In genomic region chr11:3895933-3896332, GRCm38 (mm10) we compare ENCODE assay signal across 15 mouse cellular contexts. TPM values are rescaled to one million over a fixed set of nuclear protein-coding genes. Genes with fewer than 3 reads are reported as not detected.
A peak's percentile ranks its signal among the peaks of the same experiment; 100 is the strongest.
DNase-seq lines count a peak whose midpoint lies in the region; ATAC-seq and TF ChIP-seq lines count a peak whose summit lies in the region.
"Had no signal": no experiment of that assay in that cellular context is flagged by ENCODE, and none has a peak within 500 bp of the region (broad histone marks: within the 10 kb centered on the region; RNA-seq: fewer than 3 reads in every experiment).

No protein-coding gene starts in this region.

- no peak overlapping the region for H3K9ac ChIP-seq in heart, embryonic 16.5 days (ENCODE audit: low read length)
- no peak overlapping the region for H3K9ac ChIP-seq in kidney, postnatal 0 days (ENCODE audit: low read depth, low read length)

- H3K27ac ChIP-seq in heart, embryonic 16.5 days (ENCODE audit: low read length) = no peak overlapping the region
- H3K27ac ChIP-seq in kidney, postnatal 0 days = peak overlapping the region; percentile 52; the same call in 1 of the 2 replicates
- H3K27ac ChIP-seq in testis, adult 2 months (ENCODE audit: control insufficient read depth, insufficient read depth, low read depth, low read length) = no peak overlapping the region
- H3K27ac ChIP-seq: liver, embryonic 15.5 days had no signal

- H3K4me2 ChIP-seq in heart, embryonic 16.5 days (ENCODE audit: low read depth, low read length) = peak overlapping the region; percentile 16; the same call in 1 of the 2 replicates
- H3K4me2 ChIP-seq in kidney, postnatal 0 days (ENCODE audit: low read length) = no peak overlapping the region

- intact Hi-C loops in heart, postnatal 36 days (cut with DNase I) = loop anchor here (2.0 kb wide), 1 partner anchor 15 kb away; no protein-coding TSS in a partner anchor

- TF ChIP-seq CTCF in kidney, postnatal 0 days (IDR thresholded peaks at IDR 0.05; ENCODE audit: low read depth) = no peak
- TF ChIP-seq CTCF in testis, adult 2 months (IDR thresholded peaks at IDR 0.05; ENCODE audit: control insufficient read depth, insufficient read depth, insufficient replicate concordance, low read depth, low read length) = no peak

- TF ChIP-seq POLR2A in testis, adult 2 months (IDR thresholded peaks at IDR 0.05; ENCODE audit: control insufficient read depth, low read depth, low read length) = no peak

- peaks cover 5% of the 10 kb centered on the region for H3K4me1 ChIP-seq in heart, embryonic 16.5 days (ENCODE audit: control insufficient read depth, insufficient read depth, low read length)
- no peaks in the 10 kb centered on the region for H3K4me1 ChIP-seq in kidney, postnatal 0 days (replicated peaks; ENCODE audit: insufficient read depth, low read length)
- no peaks in the 10 kb centered on the region; the same call in 1 of the 2 replicates for H3K4me1 ChIP-seq in testis, adult 2 months (ENCODE audit: control insufficient read depth, insufficient read depth, low read length)

- ATAC-seq in heart, embryonic 16.5 days (replicated peaks; ENCODE audit: extremely low read depth, insufficient read depth, low FRiP score) = no peak
- no peak for ATAC-seq in kidney, postnatal 0 days (replicated peaks; ENCODE audit: low FRiP score, low read depth)
- ATAC-seq: CD4-positive, CD25-positive, alpha-beta regulatory T cell, adult 4 months had no signal

- H3K9me3 ChIP-seq in heart, embryonic 16.5 days (replicated peaks; ENCODE audit: control insufficient read depth, low read length) = no peaks in the 10 kb centered on the region
- no peaks in the 10 kb centered on the region for H3K9me3 ChIP-seq in kidney, postnatal 0 days (replicated peaks; ENCODE audit: low read length)
- H3K9me3 ChIP-seq: liver, embryonic 15.5 days had no signal

- no peak overlapping the region for H3K4me3 ChIP-seq in heart, embryonic 16.5 days (ENCODE audit: low read length)
- no peak overlapping the region for H3K4me3 ChIP-seq in kidney, postnatal 0 days (replicated peaks; ENCODE audit: low read depth, low read length)
- peak overlapping the region; percentile 41; the same call in 1 of the 2 replicates for H3K4me3 ChIP-seq in testis, adult 2 months (ENCODE audit: control insufficient read depth, low read depth, low read length)

- peaks cover 6% of the 10 kb centered on the region; the same call in 1 of the 2 replicates for H3K36me3 ChIP-seq in heart, embryonic 16.5 days (ENCODE audit: control insufficient read depth, insufficient read depth)
- 0 out of 2 replicates have a peak, but pooled peaks cover 5% of the 10 kb centered on the region for H3K36me3 ChIP-seq in kidney, postnatal 0 days (ENCODE audit: insufficient read depth, low read length)
- H3K36me3 ChIP-seq in testis, adult 2 months (ENCODE audit: control insufficient read depth, insufficient read depth, low read length) = no peaks in the 10 kb centered on the region; the same call in 1 of the 2 replicates
- H3K36me3 ChIP-seq: liver, embryonic 15.5 days had no signal

- DNase-seq in embryo, embryonic 10.5 days (ENCODE audit: low spot score) = peak; percentile 6
- no peak for DNase-seq in embryo, embryonic 10 days (ENCODE audit: low spot score)
- DNase-seq in heart, postnatal 36 days = no peak
- no peak for DNase-seq in kidney, postnatal 0 days (ENCODE audit: low spot score)
- DNase-seq in kidney, postnatal 14 days = no peak
- DNase-seq in testis, postnatal 10 days (ENCODE audit: low spot score) = no peak
- DNase-seq: adrenal gland, adult 2 months; cerebellum, postnatal 10 days; gastrocnemius, postnatal 10 days had no signal

- no peaks in the 10 kb centered on the region for H3K27me3 ChIP-seq in heart, embryonic 16.5 days (ENCODE audit: control insufficient read depth, insufficient read depth, low read length)
- H3K27me3 ChIP-seq in kidney, postnatal 0 days (ENCODE audit: insufficient read depth, low read length) = no peaks in the 10 kb centered on the region
- no peaks in the 10 kb centered on the region for H3K27me3 ChIP-seq in testis, adult 2 months (ENCODE audit: control insufficient read depth, insufficient read depth, low read length)
- H3K27me3 ChIP-seq: liver, embryonic 15.5 days had no signal

- WGBS in heart, embryonic 16.5 days = 86% methylated on average over 1 of the region's 1 CpGs
- WGBS in kidney, postnatal 0 days = 82% methylated on average over 1 of the region's 1 CpGs

RNA-seq across cellular contexts. Expression of gene Dusp18, which starts 0.9 kb away (rescaled TPM):
- polyA plus RNA-seq in heart, embryonic 16.5 days (2015; fragmentation: Nextera tagmentation; extraction: Ambion mirVana) = 13.0 and 13.1 TPM in 2 replicates
- 10 to 100 TPM; 28.3 to 48.8 TPM for total RNA-seq in heart, postnatal 36 days (2021)
- 10.1 and 10.7 TPM in 2 replicates for polyA plus RNA-seq in kidney, postnatal 0 days (2015; fragmentation: Nextera tagmentation; extraction: Ambion mirVana)
- polyA plus RNA-seq in testis, adult 2 months (2012; rRNA removed) = 28.1 and 30.4 TPM in 2 replicates

RNA-seq across cellular contexts. Expression of gene 4921536K21Rik, which starts 1.0 kb away (rescaled TPM):
- 0.17 and 0.22 TPM in 2 replicates for polyA plus RNA-seq in heart, embryonic 16.5 days (2015; fragmentation: Nextera tagmentation; extraction: Ambion mirVana)
- under 1 TPM; 0.54 to 0.92 TPM for total RNA-seq in heart, postnatal 36 days (2021)
- 0.42 and 0.45 TPM in 2 replicates for polyA plus RNA-seq in kidney, postnatal 0 days (2015; fragmentation: Nextera tagmentation; extraction: Ambion mirVana)
- polyA plus RNA-seq in testis, adult 2 months (2012; rRNA removed) = 48.4 and 56.7 TPM in 2 replicates
- total RNA-seq: megakaryocyte progenitor cell, adult 5-6 weeks had no signal
- polyA plus RNA-seq: CD4-positive, CD25-positive, alpha-beta regulatory T cell, adult 4 months; liver, embryonic 15.5 days had no signal

RNA-seq across cellular contexts. Expression of gene Slc35e4, which starts 18.5 kb away (rescaled TPM):
- 4.2 and 4.3 TPM in 2 replicates for polyA plus RNA-seq in heart, embryonic 16.5 days (2015; fragmentation: Nextera tagmentation; extraction: Ambion mirVana)
- total RNA-seq in heart, postnatal 36 days (2021) = 1 to 10 TPM; 5.3 to 5.5 TPM
- polyA plus RNA-seq in kidney, postnatal 0 days (2015; fragmentation: Nextera tagmentation; extraction: Ambion mirVana) = 6.6 and 6.9 TPM in 2 replicates
- 0.64 and 0.72 TPM in 2 replicates for polyA plus RNA-seq in testis, adult 2 months (2012; rRNA removed)

RNA-seq across cellular contexts. Expression of gene Osbp2, which starts 32.2 kb away (rescaled TPM):
- polyA plus RNA-seq in heart, embryonic 16.5 days (2015; fragmentation: Nextera tagmentation; extraction: Ambion mirVana) = 1.3 and 1.6 TPM in 2 replicates
- 10 to 100 TPM; 14.1 to 14.3 TPM for total RNA-seq in heart, postnatal 36 days (2021)
- polyA plus RNA-seq in kidney, postnatal 0 days (2015; fragmentation: Nextera tagmentation; extraction: Ambion mirVana) = 1.3 and 1.9 TPM in 2 replicates
- polyA plus RNA-seq in testis, adult 2 months (2012; rRNA removed) = 710 and 768 TPM in 2 replicates
- total RNA-seq: megakaryocyte progenitor cell, adult 5-6 weeks; MEL had no signal
- polyA plus RNA-seq: CD4-positive, CD25-positive, alpha-beta regulatory T cell, adult 4 months had no signal

RNA-seq across cellular contexts. Expression of gene Tcn2, which starts 36.0 kb away (rescaled TPM):
- 70.5 and 70.6 TPM in 2 replicates for polyA plus RNA-seq in heart, embryonic 16.5 days (2015; fragmentation: Nextera tagmentation; extraction: Ambion mirVana)
- total RNA-seq in heart, postnatal 36 days (2021) = 10 to 100 TPM; 43.7 to 52.1 TPM
- polyA plus RNA-seq in kidney, postnatal 0 days (2015; fragmentation: Nextera tagmentation; extraction: Ambion mirVana) = 233 and 274 TPM in 2 replicates
- 16.2 and 18.5 TPM in 2 replicates for polyA plus RNA-seq in testis, adult 2 months (2012; rRNA removed)

Comparison
In these comparisons a context has a peak if more than half of its experiments do, and no peak if none do; other contexts are left out.
1. RNA of gene 4921536K21Rik, which starts 1.0 kb away (polyA plus RNA-seq): 48.4 to 56.7 TPM in testis, adult 2 months; 0.42 to 0.45 TPM in kidney, postnatal 0 days and 0.17 to 0.22 TPM in heart, embryonic 16.5 days; every median in the first group is over 10 times any median in the second.